Mouse (Mus musculus) left cerebral cortex, postnatal 14 days (tissue): ENCODE measurements at regions not wholly inside any gene's neighbourhood (a gene's known extent, or its start where the extent isn't known, plus 50 kb on each side); places are given as distances from the start of the nearest gene placed in this dataset.

Experiments used
- DNase-seq, 2 experiments: peaks; one replicate each; pipeline ENCODE4 v3.0.0; 2021 to 2022; ENCODE audit warnings: low spot score in 2 of 2, mixed read lengths in 1 of 2
- intact Hi-C: fragments of 180-260 bp; cut with DNase I; formaldehyde crosslinking; loops from one replicate; pipeline ENCODE4 v1.15.1; 2025

- intact Hi-C loops, result no loop called here
- no peak for DNase-seq
Measured at GRCm38 (mm10) chr12:52445731-52446130, 58.0 kb upstream of the Arhgap5 start.

- DNase-seq, result no peak
- intact Hi-C loops, result no loop called here
Measured at GRCm38 (mm10) chr12:52446501-52446900, 57.3 kb upstream of the Arhgap5 start.

- no peak for DNase-seq
- intact Hi-C loops, result no loop called here
Measured at GRCm38 (mm10) chr12:52447482-52447881, 56.3 kb upstream of the Arhgap5 start.

- intact Hi-C loops, result no loop called here
- no peak for DNase-seq
Measured at GRCm38 (mm10) chr12:52448218-52448617, 55.6 kb upstream of the Arhgap5 start.

- DNase-seq, result no peak
- intact Hi-C loops, result no loop called here
Measured at GRCm38 (mm10) chr12:52453890-52454289, 49.9 kb upstream of the Arhgap5 start.
